Mouse (Mus musculus): ENCODE data around the gene Cped1. TPM values are rescaled to one million over a fixed set of nuclear protein-coding genes. Genes with fewer than 3 reads are reported as not detected.

Cped1 gene
- polyA plus RNA-seq, 1 experiment from 2014 or later, result 4.8 TPM

GRCm38 (mm10) chr6:22026761-22027594 is 41.3 kb downstream of the Cped1 start:
- Histone ChIP-seq H3K4me1 (ENCODE audit: control insufficient read depth, insufficient read depth, low read length) (no peaks in the 10 kb centered on the region), H3K9me3 (replicated peaks; ENCODE audit: control insufficient read depth, low read length) (no peaks in the 10 kb centered on the region), H3K36me3 (ENCODE audit: control insufficient read depth, insufficient read depth) (no peaks in the 10 kb centered on the region), H3K9ac (ENCODE audit: low read length) (no peak overlapping the region), H3K27me3 (ENCODE audit: control insufficient read depth, insufficient read depth, low read length) (no peaks in the 10 kb centered on the region), H3K4me2 (ENCODE audit: low read depth, low read length) (no peak overlapping the region), H3K27ac (ENCODE audit: low read length) (no peak overlapping the region), H3K4me3 (ENCODE audit: low read length) (no peak overlapping the region)
- WGBS, result 73% methylated on average over 9 of the region's 9 CpGs
- no peak for ATAC-seq (replicated peaks; ENCODE audit: extremely low read depth, insufficient read depth, low FRiP score)

GRCm38 (mm10) chr6:22027854-22028253 is 42.1 kb downstream of the Cped1 start:
- WGBS, result 84% methylated on average over 2 of the region's 2 CpGs

GRCm38 (mm10) chr6:22030381-22030780 is 44.7 kb downstream of the Cped1 start:
- 58% methylated on average over 7 of the region's 7 CpGs for WGBS
- Histone ChIP-seq H3K4me2 (ENCODE audit: low read depth, low read length) (no peak overlapping the region), H3K36me3 (ENCODE audit: control insufficient read depth, insufficient read depth) (no peaks in the 10 kb centered on the region), H3K4me1 (ENCODE audit: control insufficient read depth, insufficient read depth, low read length) (no peaks in the 10 kb centered on the region), H3K9me3 (replicated peaks; ENCODE audit: control insufficient read depth, low read length) (no peaks in the 10 kb centered on the region), H3K27ac (ENCODE audit: low read length) (no peak overlapping the region), H3K27me3 (ENCODE audit: control insufficient read depth, insufficient read depth, low read length) (no peaks in the 10 kb centered on the region), H3K4me3 (ENCODE audit: low read length) (no peak overlapping the region), H3K9ac (ENCODE audit: low read length) (no peak overlapping the region)
- no peak for ATAC-seq (replicated peaks; ENCODE audit: extremely low read depth, insufficient read depth, low FRiP score)

More at GRCm38 (mm10) chr6:22027854-22028253, 42.1 kb downstream of the Cped1 start:
- Histone ChIP-seq H3K27ac (ENCODE audit: low read length) (no peak overlapping the region), H3K4me3 (ENCODE audit: low read length) (no peak overlapping the region), H3K27me3 (ENCODE audit: control insufficient read depth, insufficient read depth, low read length) (no peaks in the 10 kb centered on the region), H3K36me3 (ENCODE audit: control insufficient read depth, insufficient read depth) (no peaks in the 10 kb centered on the region), H3K4me2 (ENCODE audit: low read depth, low read length) (no peak overlapping the region), H3K9ac (ENCODE audit: low read length) (no peak overlapping the region), H3K9me3 (replicated peaks; ENCODE audit: control insufficient read depth, low read length) (no peaks in the 10 kb centered on the region), H3K4me1 (ENCODE audit: control insufficient read depth, insufficient read depth, low read length) (no peaks in the 10 kb centered on the region)
- no peak for ATAC-seq (replicated peaks; ENCODE audit: extremely low read depth, insufficient read depth, low FRiP score)

GRCm38 (mm10) chr6:22033188-22033587 is 47.5 kb downstream of the Cped1 start:
- ATAC-seq (replicated peaks; ENCODE audit: extremely low read depth, insufficient read depth, low FRiP score), result no peak
- no peaks in the 10 kb centered on the region for H3K36me3 ChIP-seq (ENCODE audit: control insufficient read depth, insufficient read depth)
- no peaks in the 10 kb centered on the region for H3K9me3 ChIP-seq (replicated peaks; ENCODE audit: control insufficient read depth, low read length)
- H3K4me1 ChIP-seq (ENCODE audit: control insufficient read depth, insufficient read depth, low read length), result no peaks in the 10 kb centered on the region
- H3K27ac ChIP-seq (ENCODE audit: low read length), result no peak overlapping the region
- 58% methylated on average over 4 of the region's 4 CpGs for WGBS
- H3K9ac ChIP-seq (ENCODE audit: low read length), result no peak overlapping the region
- H3K27me3 ChIP-seq (ENCODE audit: control insufficient read depth, insufficient read depth, low read length), result no peaks in the 10 kb centered on the region
- no peak overlapping the region for H3K4me2 ChIP-seq (ENCODE audit: low read depth, low read length)
- no peak overlapping the region for H3K4me3 ChIP-seq (ENCODE audit: low read length)

- H3K4me1 ChIP-seq (ENCODE audit: control insufficient read depth, insufficient read depth, low read length), result no peaks in the 10 kb centered on the region
- H3K36me3 ChIP-seq (ENCODE audit: control insufficient read depth, insufficient read depth), result no peaks in the 10 kb centered on the region
- H3K4me2 ChIP-seq (ENCODE audit: low read depth, low read length), result no peak overlapping the region
- no peak overlapping the region for H3K4me3 ChIP-seq (ENCODE audit: low read length)
- no peak for ATAC-seq (replicated peaks; ENCODE audit: extremely low read depth, insufficient read depth, low FRiP score)
- no peak overlapping the region for H3K9ac ChIP-seq (ENCODE audit: low read length)
- WGBS, result 68% methylated on average over 6 of the region's 6 CpGs
- no peak overlapping the region for H3K27ac ChIP-seq (ENCODE audit: low read length)
- no peaks in the 10 kb centered on the region for H3K27me3 ChIP-seq (ENCODE audit: control insufficient read depth, insufficient read depth, low read length)
- no peaks in the 10 kb centered on the region for H3K9me3 ChIP-seq (replicated peaks; ENCODE audit: control insufficient read depth, low read length)
Measured at GRCm38 (mm10) chr6:22035408-22035807, 49.7 kb downstream of the Cped1 start.

- no peak overlapping the region for H3K27ac ChIP-seq (ENCODE audit: low read length)
- WGBS, result 65% methylated on average over 3 of the region's 3 CpGs
- ATAC-seq (replicated peaks; ENCODE audit: extremely low read depth, insufficient read depth, low FRiP score), result no peak
Measured at GRCm38 (mm10) chr6:22035895-22036294, 50.2 kb downstream of the Cped1 start.

GRCm38 (mm10) chr6:22036396-22036795 is 50.7 kb downstream of the Cped1 start:
- Histone ChIP-seq H3K36me3 (ENCODE audit: control insufficient read depth, insufficient read depth) (no peaks in the 10 kb centered on the region), H3K9me3 (replicated peaks; ENCODE audit: control insufficient read depth, low read length) (no peaks in the 10 kb centered on the region), H3K27me3 (ENCODE audit: control insufficient read depth, insufficient read depth, low read length) (no peaks in the 10 kb centered on the region), H3K4me1 (ENCODE audit: control insufficient read depth, insufficient read depth, low read length) (no peaks in the 10 kb centered on the region), H3K4me3 (ENCODE audit: low read length) (no peak overlapping the region), H3K27ac (ENCODE audit: low read length) (no peak overlapping the region), H3K4me2 (ENCODE audit: low read depth, low read length) (no peak overlapping the region), H3K9ac (ENCODE audit: low read length) (no peak overlapping the region)
- ATAC-seq (replicated peaks; ENCODE audit: extremely low read depth, insufficient read depth, low FRiP score), result no peak
- 82% methylated on average over 8 of the region's 8 CpGs for WGBS

More at GRCm38 (mm10) chr6:22035895-22036294, 50.2 kb downstream of the Cped1 start:
- H3K9me3 ChIP-seq (replicated peaks; ENCODE audit: control insufficient read depth, low read length), result no peaks in the 10 kb centered on the region
- no peaks in the 10 kb centered on the region for H3K36me3 ChIP-seq (ENCODE audit: control insufficient read depth, insufficient read depth)
- no peak overlapping the region for H3K4me2 ChIP-seq (ENCODE audit: low read depth, low read length)
- H3K9ac ChIP-seq (ENCODE audit: low read length), result no peak overlapping the region
- H3K27me3 ChIP-seq (ENCODE audit: control insufficient read depth, insufficient read depth, low read length), result no peaks in the 10 kb centered on the region
- no peaks in the 10 kb centered on the region for H3K4me1 ChIP-seq (ENCODE audit: control insufficient read depth, insufficient read depth, low read length)
- H3K4me3 ChIP-seq (ENCODE audit: low read length), result no peak overlapping the region

GRCm38 (mm10) chr6:22036911-22037310 is 51.2 kb downstream of the Cped1 start:
- Histone ChIP-seq H3K27ac (ENCODE audit: low read length) (no peak overlapping the region), H3K9me3 (replicated peaks; ENCODE audit: control insufficient read depth, low read length) (no peaks in the 10 kb centered on the region), H3K27me3 (ENCODE audit: control insufficient read depth, insufficient read depth, low read length) (no peaks in the 10 kb centered on the region), H3K36me3 (ENCODE audit: control insufficient read depth, insufficient read depth) (no peaks in the 10 kb centered on the region), H3K4me3 (ENCODE audit: low read length) (no peak overlapping the region), H3K4me1 (ENCODE audit: control insufficient read depth, insufficient read depth, low read length) (no peaks in the 10 kb centered on the region), H3K9ac (ENCODE audit: low read length) (no peak overlapping the region), H3K4me2 (ENCODE audit: low read depth, low read length) (no peak overlapping the region)
- WGBS, result 32% methylated on average over 1 of the region's 1 CpGs
- no peak for ATAC-seq (replicated peaks; ENCODE audit: extremely low read depth, insufficient read depth, low FRiP score)

- 34% methylated on average over 4 of the region's 4 CpGs for WGBS
- no peak overlapping the region for H3K4me2 ChIP-seq (ENCODE audit: low read depth, low read length)
- H3K4me1 ChIP-seq (ENCODE audit: control insufficient read depth, insufficient read depth, low read length), result no peaks in the 10 kb centered on the region
- H3K27me3 ChIP-seq (ENCODE audit: control insufficient read depth, insufficient read depth, low read length), result no peaks in the 10 kb centered on the region
- H3K9ac ChIP-seq (ENCODE audit: low read length), result no peak overlapping the region
- H3K9me3 ChIP-seq (replicated peaks; ENCODE audit: control insufficient read depth, low read length), result no peaks in the 10 kb centered on the region
- H3K36me3 ChIP-seq (ENCODE audit: control insufficient read depth, insufficient read depth), result no peaks in the 10 kb centered on the region
- no peak for ATAC-seq (replicated peaks; ENCODE audit: extremely low read depth, insufficient read depth, low FRiP score)
- no peak overlapping the region for H3K4me3 ChIP-seq (ENCODE audit: low read length)
- H3K27ac ChIP-seq (ENCODE audit: low read length), result no peak overlapping the region
Measured at GRCm38 (mm10) chr6:22037441-22038050, 51.8 kb downstream of the Cped1 start.

Data from heart, embryonic 16.5 days (tissue).